Mouse (Mus musculus) erythroblast, embryonic 14.5 days (primary cell): Measurements from ENCODE around the gene Kbtbd6. TPM values are rescaled to one million over a fixed set of nuclear protein-coding genes. Genes with fewer than 3 reads are reported as not detected.
"Not testable (repeated sequence)": the region's sequence is repeated elsewhere in the genome, so short reads cannot be mapped to it uniquely, and the experiment has no call there.

Experiments used
- H3K27me3 ChIP-seq: 2 replicates; pipeline ENCODE4 v1.6.1; 2012; ENCODE audit warnings: inconsistent platforms; ENCODE audit not compliant: control insufficient read depth
- H3K36me3 ChIP-seq: 2 replicates; pipeline ENCODE4 v1.6.1; 2012; ENCODE audit warnings: mild to moderate bottlenecking, inconsistent platforms; ENCODE audit not compliant: control insufficient read depth
- H3K4me1 ChIP-seq: 2 replicates; pipeline ENCODE4 v1.6.1; 2012; ENCODE audit warnings: inconsistent platforms; ENCODE audit not compliant: control insufficient read depth
- H3K4me3 ChIP-seq: replicated peaks from 2 replicates; pipeline ENCODE3; 2012; ENCODE audit warnings: moderate library complexity, mild to moderate bottlenecking, inconsistent platforms
- H3K9me3 ChIP-seq: 2 replicates; pipeline ENCODE4 v1.6.1; 2012; ENCODE audit warnings: low read length, inconsistent platforms, mixed read lengths; ENCODE audit not compliant: control insufficient read depth
- GATA1 ChIP-seq: IDR thresholded peaks from 2 replicates; pipeline ENCODE4 v1.6.1; 2012; ENCODE audit warnings: low read length, inconsistent platforms, mixed read lengths
- TAL1 ChIP-seq: IDR thresholded peaks from 3 replicates; pipeline ENCODE4 v1.6.1; 2012; ENCODE audit warnings: low read length, inconsistent platforms, mixed read lengths
- polyA plus RNA-seq: library from polyadenylated mRNA; stranded (reverse); fragments of >175 nt; gene quantifications from 2 replicates; pipeline ENCODE4 v1.2.3, GENCODE M21; 2012

Kbtbd6 gene
- 0.09 and 0.25 TPM in 2 replicates for polyA plus RNA-seq

DNA sequence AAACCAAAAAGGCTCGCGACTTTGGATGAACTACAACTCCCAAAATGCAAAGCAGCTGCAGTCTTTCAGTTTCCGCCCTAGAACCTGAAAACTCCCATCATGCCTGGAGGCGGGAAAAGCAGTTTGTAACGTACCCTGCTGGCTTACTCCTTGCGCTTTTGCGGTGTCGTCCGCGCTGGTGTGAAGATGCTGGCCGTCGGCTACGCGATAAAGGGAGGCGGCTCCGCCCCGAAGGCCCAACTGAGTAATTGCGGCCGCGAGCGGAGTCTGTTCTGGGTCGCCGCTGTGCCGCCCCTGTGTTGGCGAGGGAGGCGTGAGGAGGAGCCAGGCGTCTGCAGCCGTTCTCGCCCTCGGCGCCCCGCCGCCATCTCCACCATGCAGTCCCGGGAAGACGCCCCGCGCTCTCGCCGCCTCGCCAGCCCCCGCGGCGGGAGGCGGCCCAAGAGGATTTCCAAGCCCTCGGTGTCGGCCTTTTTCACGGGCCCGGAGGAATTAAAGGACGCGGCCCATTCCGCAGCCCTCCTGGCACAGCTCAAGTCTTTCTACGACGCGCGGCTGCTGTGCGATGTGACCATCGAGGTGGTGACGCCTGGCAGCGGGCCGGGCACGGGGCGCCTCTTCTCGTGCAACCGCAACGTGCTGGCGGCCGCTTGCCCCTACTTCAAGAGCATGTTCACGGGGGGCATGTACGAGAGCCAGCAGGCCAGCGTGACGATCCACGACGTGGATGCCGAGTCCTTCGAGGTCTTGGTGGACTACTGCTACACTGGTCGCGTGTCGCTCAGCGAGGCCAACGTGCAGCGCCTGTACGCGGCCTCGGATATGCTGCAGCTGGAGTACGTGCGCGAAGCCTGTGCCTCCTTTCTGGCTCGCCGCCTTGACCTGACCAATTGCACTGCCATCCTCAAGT is at the start of gene Kbtbd6:
Gene Kbtbd6 (plus strand): TSS at position 155 of the 910 bp plus-strand sequence.
- H3K36me3 ChIP-seq, H3K9me3 ChIP-seq, H3K27me3 ChIP-seq: not testable (repeated sequence)
- peaks cover 30% of the 10 kb centered on the region for H3K4me1 ChIP-seq
- H3K4me3 ChIP-seq, result peak within 1 kb of the TSS; percentile 74

DNA sequence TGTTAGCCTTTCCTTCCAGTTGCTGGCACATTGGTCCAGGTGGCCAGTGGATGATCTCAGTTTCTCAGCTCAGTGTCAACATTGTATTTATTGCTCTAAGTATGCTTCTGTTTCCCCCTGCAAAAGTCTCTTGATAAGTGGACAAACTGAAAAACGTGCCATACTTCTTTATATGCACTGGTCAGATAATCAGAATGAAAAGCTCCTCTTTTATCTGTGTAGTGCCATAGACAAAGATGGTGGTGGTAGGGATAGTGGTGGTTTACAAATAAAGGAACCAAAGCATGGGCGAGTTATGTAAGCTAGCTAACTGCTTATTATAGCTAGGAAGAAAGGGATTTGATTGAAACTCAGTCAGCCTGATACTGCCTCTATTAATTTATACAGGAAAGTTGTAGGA is 44.0 kb upstream of the Kbtbd6 start:
- TF ChIP-seq TAL1, result no peak
- TF ChIP-seq GATA1, result no peak
- Histone ChIP-seq H3K9me3 (no peaks in the 10 kb centered on the region), H3K4me3 (no peak overlapping the region), H3K36me3 (peaks cover 13% of the 10 kb centered on the region), H3K4me1 (peaks cover 3% of the 10 kb centered on the region), H3K27me3 (no peaks in the 10 kb centered on the region)

DNA sequence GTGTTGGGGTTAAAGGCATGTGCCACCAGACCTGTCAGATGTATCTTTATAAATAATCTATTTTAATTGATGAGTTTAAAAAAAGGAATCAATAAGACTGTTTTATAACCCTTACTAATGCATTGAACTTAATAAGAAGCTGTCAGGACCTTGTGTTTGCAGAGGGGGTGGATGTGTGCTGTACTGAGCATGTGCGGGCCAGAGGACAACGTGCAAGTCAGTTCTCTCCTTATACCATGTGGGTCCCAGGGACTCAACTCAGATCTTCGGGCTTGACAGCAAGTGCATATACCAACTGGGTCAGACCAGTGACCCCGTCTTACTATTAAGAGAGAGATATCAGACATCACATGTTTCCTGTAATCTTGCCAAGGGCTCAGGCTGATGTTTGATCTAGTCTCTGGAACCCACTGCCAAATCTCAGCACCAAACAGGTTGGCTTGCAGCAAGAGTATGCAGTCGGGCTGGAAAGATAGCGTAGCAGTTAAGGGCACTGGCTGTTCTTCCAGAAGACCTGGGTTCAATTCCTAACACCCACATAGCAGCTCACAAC is 42.3 kb upstream of the Kbtbd6 start:
- Histone ChIP-seq H3K9me3 (no peaks in the 10 kb centered on the region), H3K36me3 (peaks cover 12% of the 10 kb centered on the region), H3K4me1 (peaks cover 3% of the 10 kb centered on the region), H3K4me3 (no peak overlapping the region), H3K27me3 (no peaks in the 10 kb centered on the region)
- TF ChIP-seq TAL1 (no peak), GATA1 (no peak)

DNA sequence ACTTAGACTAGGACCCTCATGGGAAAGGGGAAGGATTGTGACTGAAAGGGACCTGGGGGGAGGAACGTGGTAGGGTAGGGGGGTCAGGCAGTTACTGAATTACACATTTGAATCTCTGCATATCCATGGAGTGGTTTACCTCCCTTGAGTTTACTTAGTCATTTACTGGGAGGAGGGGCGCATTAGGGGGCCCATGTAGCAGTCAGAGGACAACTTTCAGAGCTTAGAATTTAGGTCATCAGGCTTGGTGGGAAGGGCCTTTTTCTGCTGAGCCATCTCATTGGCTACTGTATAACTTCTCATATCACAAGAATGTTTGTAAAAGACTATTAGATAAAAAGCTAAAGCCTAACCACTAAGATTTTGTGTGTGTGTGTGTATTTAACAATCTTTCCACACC is 41.0 kb upstream of the Kbtbd6 start:
- Histone ChIP-seq H3K36me3 (peaks cover 12% of the 10 kb centered on the region), H3K4me3 (no peak overlapping the region), H3K9me3 (no peaks in the 10 kb centered on the region), H3K27me3 (no peaks in the 10 kb centered on the region), H3K4me1 (peaks cover 3% of the 10 kb centered on the region)
- TF ChIP-seq TAL1, result no peak
- no peak for TF ChIP-seq GATA1

DNA sequence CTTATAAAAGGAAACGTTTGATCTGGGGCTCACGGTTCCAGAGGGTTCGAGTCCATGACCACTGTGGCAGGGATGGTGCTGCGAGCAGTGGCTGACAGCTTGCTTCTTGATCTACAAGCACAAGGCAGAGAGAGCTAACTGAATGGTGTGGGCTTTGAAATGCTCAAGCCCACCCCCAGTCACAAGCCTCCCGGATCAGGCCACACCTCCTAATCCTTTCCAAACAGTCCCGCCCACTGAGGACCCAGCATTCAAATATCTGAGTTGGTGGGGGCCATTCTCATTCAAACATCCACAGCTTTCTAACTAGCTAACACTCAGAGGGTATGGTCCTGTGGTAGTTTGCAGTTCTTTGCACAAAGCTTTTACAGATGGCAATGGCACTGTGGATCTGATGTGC is 38.5 kb upstream of the Kbtbd6 start:
- TF ChIP-seq TAL1 (no peak), GATA1 (no peak)
- Histone ChIP-seq H3K4me1 (no peaks in the 10 kb centered on the region), H3K9me3 (no peaks in the 10 kb centered on the region), H3K27me3 (no peaks in the 10 kb centered on the region), H3K4me3 (no peak overlapping the region), H3K36me3 (peaks cover 7% of the 10 kb centered on the region)

DNA sequence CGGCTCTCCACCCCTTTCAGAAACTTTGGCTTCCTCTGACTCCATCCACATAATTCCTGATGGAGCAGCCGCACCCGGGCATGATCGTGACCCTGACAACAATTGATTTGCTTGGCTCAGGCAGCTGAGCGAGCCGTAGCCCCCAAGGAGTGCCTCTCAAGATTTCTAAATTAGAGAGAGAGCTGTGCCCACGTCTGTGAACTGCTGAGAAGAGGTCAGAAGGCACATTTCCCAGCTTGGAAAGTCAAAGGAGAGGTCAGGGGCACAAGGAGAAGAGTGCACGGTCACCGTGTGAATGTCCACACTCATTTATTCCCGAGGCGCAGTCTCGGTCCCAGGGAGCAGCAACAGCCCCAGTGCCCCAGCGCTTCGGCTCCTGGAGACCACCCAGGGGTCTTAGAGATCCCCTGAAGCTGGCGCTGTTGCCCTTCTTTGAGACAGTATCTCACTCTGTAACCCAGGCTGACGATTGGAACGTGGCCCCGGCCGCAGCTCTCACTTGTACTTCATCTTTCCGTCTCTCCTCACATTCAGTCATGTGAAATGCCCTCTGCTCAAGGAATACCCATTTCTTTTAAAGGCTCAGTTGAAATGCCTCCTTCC is 31.5 kb upstream of the Kbtbd6 start:
- H3K36me3 ChIP-seq, result peaks cover 5% of the 10 kb centered on the region
- no peaks in the 10 kb centered on the region for H3K27me3 ChIP-seq
- no peak for TF ChIP-seq TAL1

DNA sequence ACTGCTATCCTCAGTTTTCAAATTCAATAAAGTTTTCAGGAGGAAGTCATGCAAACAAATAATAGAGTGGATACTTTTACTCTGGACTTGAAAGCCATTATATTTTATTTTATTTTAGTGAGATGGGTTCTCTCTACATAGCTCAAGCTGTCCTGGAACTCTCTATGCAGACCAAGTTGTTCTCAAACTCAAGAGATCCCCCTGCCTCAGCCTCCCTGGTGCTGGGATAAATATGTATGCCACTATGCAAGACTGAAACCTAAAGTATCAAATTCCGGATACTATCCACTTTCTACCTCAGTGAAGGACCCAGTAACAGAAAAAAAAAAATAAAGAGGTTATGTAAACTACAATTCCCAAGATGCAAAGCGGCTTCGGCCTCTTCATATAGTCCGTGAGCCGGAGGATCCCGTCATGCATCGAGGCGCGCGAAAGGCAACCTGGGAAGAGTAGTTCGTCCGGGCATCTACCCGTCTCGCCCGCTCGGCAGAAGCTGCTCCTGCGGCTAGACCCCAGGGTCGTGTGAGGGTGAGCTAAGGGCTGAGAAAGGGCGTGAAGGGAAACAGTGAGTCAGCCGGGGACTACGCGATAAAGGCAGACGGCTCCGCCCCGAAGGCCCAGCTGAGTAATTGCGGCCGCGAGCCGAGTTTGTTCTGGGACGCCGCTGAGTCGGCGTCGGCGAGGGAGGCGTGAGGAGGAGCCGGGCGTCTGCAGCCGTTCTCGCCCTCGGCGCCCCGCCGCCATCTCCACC is 25.5 kb upstream of the Kbtbd6 start, which contains the start of gene Kbtbd7:
Gene Kbtbd7 (plus strand): TSS at position 533 of the 751 bp plus-strand sequence.
- Histone ChIP-seq H3K4me1 (peaks cover 19% of the 10 kb centered on the region), H3K27me3 (no peaks in the 10 kb centered on the region), H3K36me3 (peaks cover 12% of the 10 kb centered on the region), H3K9me3 (peaks cover 7% of the 10 kb centered on the region), H3K4me3 (peak within 1 kb of the TSS; percentile 80)
- TF ChIP-seq GATA1 (no peak), TAL1 (no peak)

More for the DNA sequence above, 31.5 kb upstream of the Kbtbd6 start:
- Histone ChIP-seq H3K4me1 (no peaks in the 10 kb centered on the region), H3K9me3 (no peaks in the 10 kb centered on the region), H3K4me3 (no peak overlapping the region)

DNA sequence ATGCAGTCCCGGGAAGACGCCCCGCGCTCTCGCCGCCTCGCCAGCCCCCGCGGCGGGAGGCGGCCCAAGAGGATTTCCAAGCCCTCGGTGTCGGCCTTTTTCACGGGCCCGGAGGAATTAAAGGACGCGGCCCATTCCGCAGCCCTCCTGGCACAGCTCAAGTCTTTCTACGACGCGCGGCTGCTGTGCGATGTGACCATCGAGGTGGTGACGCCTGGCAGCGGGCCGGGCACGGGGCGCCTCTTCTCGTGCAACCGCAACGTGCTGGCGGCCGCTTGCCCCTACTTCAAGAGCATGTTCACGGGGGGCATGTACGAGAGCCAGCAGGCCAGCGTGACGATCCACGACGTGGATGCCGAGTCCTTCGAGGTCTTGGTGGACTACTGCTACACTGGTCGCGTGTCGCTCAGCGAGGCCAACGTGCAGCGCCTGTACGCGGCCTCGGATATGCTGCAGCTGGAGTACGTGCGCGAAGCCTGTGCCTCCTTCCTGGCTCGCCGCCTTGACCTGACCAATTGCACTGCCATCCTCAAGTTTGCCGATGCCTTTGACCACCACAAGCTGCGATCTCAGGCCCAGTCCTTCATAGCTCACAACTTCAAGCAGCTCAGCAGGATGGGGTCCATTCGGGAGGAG is 24.8 kb upstream of the Kbtbd6 start:
- H3K4me1 ChIP-seq, result peaks cover 21% of the 10 kb centered on the region
- H3K9me3 ChIP-seq, H3K27me3 ChIP-seq: not testable (repeated sequence)
- peak overlapping the region; percentile 80 for H3K4me3 ChIP-seq
- H3K36me3 ChIP-seq, result peaks cover 12% of the 10 kb centered on the region

DNA sequence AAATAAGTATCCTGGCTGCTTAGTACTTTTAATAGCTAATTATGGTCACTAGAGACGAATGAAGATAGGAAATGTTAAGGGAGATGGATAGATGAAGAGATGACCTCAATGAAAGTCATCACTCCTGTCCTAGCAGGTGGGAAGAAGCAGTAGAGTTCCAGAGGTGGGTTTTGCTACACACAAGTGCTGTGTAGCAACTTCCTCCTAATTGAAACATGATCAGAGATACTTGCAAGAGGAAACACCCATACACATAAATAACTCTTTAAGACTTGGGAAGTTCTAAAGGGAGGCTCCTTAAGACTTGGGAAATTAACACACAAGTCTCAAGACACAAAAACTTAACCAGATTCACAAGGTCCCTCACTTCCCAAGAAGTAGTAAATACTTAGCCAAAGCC is 17.6 kb upstream of the Kbtbd6 start:
- peaks cover 2% of the 10 kb centered on the region; the same call in 1 of the 2 replicates for H3K4me1 ChIP-seq
- no peaks in the 10 kb centered on the region for H3K27me3 ChIP-seq
- TF ChIP-seq TAL1, result no peak
- no peak for TF ChIP-seq GATA1
- no peak overlapping the region for H3K4me3 ChIP-seq
- H3K9me3 ChIP-seq, result no peaks in the 10 kb centered on the region
- H3K36me3 ChIP-seq, result no peaks in the 10 kb centered on the region
